Mouse (Mus musculus): Measurements from ENCODE around the gene Man1b1.

Man1b1 gene

DNA sequence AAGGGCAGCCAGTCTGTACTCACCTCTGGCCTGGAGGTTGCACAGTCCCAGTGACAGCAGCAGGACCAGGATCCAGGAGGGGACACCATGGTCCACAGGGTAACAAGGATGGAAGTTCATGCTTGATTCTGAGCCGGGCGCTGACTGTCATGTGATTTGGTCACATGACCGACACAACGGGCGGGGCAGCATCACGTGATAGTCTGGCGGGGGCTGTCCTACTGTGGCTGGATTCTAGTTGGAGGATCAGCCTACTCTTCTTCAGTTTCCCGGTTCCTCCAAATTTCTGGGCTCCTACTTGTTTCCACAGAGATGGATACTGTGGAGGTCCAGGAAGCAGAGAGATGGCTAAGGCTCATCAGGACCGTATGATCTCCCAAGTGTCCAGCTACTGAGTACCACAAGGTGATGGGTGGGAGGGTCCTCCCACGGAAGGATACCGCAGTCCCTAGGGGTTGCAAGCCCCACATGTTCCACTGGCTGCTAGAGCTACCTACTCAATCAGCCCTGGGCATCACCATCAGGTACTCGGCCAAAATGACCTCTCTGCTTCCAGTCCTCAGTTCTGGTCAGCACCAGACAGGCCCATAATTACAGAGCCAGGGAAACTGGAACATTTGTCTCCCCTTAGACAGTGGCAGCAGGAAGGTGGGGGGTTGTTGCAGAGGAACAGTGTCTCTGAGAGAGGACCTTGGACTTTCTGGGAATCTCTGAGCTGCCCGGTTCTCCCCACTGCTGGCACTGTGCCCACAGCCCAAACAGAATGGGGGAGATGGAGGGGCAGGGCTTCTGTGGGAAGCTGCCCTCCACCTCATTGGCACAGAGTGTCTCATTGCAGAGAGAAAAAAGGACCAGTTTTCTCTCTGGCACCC is 24.3 kb downstream of the Man1b1 start, which contains the start of gene Dpp7:
Gene Dpp7 (minus strand): TSS at position 152 of the 872 bp plus-strand sequence.
- intact Hi-C loops (cut with DNase I): no loop called here

DNA sequence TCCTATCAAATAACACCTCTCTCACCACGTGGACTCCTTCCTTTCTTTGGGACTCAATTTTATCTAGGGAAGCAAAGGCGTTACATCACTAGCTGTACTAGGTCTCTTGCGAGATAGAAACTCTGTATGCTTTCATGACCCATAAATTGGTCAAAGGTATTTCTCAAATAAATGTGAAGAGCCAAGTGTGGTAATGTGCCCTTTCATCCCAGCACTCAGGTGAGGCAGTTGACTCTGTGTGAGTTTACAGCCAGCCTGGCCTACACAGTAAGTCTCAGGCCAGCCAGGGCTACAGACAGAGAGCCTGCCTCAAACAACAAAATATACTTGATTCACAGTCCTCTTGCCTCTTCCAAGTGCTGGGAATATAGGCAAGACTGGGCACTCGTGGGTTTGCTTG is 27.7 kb downstream of the Man1b1 start:
- intact Hi-C loops (cut with DNase I): no loop called here

DNA sequence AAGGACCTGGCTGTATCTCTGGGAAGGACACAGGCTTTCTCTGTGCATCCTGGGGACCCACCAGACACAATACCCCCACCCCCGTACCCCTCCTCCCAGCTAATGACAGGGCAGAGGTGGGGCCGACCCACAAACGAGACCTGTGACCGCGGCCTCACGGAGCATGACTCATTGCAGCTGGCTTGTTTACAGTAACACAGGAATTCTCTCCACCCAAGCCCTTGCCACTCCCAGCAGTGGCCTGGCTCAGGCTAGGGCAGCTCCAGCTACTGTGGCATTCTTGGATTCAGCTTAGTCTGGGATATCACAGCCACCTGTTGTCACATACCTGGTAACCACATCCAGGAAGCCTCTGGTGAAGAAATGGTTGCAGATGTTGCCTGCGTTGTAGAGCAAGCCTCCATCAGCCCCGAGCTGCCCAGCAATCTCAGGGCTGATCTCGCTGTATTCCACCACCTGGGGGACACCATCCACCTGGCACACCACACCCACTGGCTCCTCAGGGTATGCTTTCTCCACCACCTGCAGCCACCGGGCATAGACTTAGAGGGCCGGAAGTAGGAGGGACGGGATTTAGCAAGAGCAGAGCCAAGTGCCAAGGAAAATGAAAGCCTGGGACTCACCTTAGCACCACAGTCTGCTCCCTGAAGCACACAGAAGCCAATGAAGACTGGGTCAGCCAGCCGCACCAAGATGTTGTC is 31.5 kb downstream of the Man1b1 start:
- intact Hi-C loops (cut with DNase I): no loop called here

DNA sequence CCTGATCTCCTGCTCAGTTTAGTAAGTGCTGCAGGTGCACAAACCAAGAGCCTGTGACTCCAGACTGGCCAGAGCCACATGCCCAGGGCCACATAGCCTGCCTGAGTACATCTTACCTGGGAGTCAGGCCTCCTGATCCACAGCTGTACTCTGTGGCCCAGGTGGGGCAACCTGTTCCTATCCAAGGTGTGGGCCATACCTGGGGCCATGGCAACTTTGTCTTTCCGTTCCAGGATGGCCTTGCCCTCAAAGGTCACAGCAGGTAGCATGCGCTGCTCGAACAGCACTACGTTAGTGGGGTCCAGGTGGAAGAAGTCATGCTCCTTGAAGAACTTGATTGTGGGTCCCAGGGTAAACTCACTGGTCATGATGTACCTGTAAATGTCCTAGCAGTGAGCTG is 32.2 kb downstream of the Man1b1 start:
- intact Hi-C loops (cut with DNase I): no loop called here

DNA sequence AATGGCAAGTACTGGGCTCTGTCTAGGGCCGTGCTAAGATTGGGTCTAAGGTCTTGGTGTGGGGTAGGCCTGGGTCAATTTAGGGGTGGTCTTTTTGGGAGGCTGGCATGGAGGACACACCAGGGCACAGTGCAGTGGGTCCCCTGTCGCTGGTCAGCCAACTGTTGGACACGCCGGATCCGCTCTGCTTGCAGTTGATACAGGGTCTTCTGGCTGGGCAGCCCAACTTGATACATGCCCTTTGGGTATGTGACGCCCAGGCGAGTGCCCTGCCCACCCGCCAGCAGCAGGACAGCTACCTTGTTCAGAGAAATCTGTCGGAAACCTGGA is 32.6 kb downstream of the Man1b1 start:
- intact Hi-C loops (cut with DNase I): no loop called here

DNA sequence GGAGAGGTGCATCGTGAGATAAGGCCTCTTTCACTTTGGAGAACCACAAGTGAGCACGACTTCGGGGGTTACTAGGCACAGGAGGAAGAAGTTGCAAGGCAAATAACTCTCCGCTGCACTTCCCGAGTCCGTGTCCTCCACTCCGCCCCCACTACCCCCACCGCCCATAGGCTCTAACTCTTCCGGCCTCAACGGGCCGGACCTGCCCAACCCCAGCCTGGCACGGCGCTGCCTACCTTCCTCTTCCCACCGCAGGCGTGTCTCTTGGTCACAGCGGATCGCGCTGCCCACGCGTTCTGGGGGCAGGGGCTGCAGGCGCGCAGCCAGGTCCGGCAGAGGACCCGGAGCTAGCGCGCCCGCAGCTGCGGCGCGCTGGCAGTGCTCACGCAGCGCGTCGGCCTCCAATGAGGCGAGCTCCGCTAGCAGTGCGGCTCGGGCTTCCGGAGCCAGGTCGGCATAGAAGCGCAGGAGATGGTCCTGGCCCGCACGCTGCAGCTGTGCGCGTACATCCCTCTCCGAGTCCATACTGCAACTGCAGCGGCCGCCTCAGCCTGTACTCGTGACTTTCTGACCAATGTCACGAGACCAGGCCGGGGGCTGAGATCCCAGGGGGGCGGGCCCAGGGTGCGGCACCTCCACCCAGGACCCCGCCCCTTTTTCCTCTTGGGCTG is 33.1 kb downstream of the Man1b1 start, which contains the start of gene Uap1l1:
Gene Uap1l1 (minus strand): TSS at position 592 of the 671 bp plus-strand sequence.
- intact Hi-C loops (cut with DNase I): no loop called here

DNA sequence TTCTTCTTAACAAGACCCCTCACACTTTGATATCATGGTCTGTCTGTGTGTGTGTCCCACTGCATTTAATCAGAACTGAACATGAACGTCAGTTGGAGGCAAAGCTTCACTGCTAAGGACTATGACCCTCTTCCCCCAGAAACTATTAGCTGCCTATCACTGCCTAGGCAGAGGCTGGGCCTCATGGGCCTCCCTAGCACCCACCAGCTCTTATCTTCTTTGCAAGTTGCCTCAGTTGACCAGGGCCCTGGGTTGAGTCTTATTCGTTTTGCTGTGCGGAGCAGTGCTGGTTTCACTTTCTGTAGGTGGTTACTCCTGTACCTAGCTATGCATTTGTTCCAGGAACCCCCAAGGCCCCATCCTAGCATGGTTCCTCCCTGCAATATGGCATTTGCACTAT is 37.9 kb downstream of the Man1b1 start:
- intact Hi-C loops (cut with DNase I): no loop called here

DNA sequence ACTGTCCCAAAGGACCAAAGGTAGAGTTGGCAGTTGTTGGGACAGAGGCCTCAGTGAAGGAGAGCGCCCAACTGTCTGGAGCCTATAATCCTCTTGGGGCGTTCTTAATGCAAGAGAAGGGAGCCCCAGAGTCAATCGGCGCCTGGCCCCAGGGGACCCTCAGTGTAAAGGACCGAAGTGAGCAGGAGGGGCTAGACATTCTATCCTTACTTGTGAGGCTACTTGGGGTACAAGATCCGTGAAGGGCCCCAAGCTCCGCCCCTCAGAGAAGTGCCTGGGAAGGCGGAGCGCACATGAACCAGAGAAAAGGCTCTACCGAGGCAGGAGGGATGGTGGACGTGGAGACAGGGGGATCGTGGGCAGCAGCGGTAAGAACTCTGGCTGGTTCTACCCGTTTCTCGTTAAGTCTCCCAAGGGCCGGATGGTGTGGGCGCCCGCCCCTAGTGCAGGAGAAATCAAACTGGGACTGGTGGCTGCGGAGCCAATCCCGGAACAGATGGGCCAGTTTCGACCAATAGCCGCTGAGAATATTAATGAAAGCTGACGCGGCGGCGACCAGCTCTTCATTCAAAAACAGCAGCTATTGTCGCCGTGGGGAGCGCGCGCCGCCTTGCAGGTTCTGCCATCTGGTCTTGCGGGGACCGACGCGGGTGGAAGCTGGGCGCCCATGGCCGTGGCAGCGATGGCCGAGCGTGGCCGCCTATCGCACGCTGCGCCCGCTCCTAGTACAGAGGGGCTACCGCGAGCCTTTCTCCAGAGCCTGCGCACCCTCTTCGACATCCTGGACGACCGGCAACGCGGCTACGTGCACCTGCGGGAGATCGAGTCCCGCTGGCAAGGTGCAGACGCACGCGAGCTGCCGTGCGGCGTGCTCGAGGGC is 39.9 kb downstream of the Man1b1 start, which contains the start of gene Sapcd2:
Gene Sapcd2 (plus strand): TSS at position 558 of the 880 bp plus-strand sequence.
- intact Hi-C loops (cut with DNase I): no loop called here

DNA sequence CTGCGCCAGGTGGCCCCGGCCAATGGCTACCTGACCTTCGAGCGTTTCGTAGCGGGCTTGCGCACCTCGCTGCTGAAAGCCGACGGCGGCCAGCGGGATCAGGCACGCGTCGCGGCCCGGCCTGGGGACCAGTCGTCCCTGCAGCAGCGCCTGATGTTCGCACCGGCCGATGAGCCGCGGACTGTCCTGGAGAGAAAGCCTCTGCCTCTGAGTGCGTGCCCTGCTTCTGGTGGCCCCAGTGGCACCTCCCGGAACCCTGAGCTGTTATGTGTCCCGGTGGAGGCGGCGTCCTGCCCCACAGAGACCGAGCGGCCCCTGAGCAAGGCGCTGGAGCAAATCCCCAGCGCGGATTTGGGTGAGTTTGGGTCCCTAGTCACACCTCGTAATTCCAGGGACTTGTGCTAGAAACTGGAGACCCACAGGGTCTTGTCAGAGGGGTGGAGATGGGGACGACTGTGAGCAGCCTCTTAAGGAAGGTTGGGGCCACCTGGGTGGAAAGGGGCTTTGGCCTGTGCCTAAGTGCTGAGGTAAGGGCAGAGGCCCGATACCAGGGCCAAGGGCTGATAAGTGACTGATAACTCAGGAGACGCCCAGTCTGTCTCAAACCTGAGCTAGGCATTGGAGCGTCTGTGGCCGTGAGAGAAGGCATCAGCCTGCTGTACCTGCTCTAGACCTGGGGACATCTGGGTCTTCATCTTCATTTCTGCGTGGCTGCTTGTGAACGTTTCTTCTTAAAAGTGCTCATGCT is 40.7 kb downstream of the Man1b1 start:
- intact Hi-C loops (cut with DNase I): no loop called here

DNA sequence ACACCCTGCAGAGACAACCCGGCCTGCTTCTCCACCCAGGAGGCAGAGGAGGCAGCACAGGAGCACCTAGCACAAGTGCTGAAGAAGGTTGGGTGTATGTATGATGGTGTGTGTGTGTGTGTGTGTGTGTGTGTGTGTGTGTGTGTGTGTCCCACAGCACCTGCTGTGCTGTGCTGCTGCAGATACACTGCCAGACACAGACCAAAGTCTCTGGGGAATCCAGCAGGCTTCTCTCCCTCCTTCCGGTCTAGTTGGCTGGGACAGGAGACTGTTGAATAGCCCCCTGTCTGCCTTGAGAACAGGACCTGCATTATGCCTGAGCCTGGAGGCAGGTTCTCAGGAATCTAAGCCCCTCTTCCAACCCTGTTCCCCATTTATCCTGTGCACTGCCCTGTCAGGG is 41.3 kb downstream of the Man1b1 start:
- intact Hi-C loops (cut with DNase I): no loop called here

DNA sequence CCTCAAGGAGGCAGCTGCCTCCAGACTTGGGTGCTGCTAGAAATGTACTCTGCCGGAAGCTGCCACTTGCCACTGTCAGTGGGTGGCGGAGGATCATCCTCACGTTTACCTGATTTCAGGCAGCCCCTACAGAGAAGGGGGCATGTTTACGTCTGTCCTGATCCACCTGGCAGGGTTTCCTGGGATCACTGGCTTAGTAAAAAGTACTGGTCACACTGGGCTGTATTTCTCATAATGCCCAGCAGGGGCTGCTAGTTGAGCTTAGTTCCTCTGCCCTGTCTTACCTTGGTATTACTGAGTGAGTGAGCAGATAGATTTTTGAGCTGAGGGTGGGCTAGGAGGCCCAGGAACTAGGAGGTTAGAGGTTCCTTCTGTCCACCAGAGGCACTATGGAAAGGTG is 44.5 kb downstream of the Man1b1 start:
- intact Hi-C loops (cut with DNase I): no loop called here

DNA sequence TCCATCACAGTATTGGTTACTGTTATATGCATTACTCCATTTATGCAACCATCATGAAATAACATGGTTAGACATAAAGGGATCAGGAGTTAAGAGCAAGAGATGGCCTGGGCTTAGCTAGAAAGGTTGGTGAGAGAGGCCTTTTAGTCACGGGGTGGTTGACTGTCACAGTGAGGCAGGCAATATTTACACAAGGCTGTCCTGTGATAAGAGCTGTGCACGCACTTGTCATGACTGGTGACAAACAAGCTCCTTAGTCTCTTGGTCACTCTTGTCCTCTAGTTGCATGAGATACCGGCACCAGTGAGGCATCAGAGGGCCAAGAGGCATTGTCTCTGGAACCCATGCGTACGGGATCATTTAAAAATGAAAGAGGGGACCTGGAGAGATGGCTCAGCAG is 52.4 kb downstream of the Man1b1 start:
- intact Hi-C loops (cut with DNase I): no loop called here

DNA sequence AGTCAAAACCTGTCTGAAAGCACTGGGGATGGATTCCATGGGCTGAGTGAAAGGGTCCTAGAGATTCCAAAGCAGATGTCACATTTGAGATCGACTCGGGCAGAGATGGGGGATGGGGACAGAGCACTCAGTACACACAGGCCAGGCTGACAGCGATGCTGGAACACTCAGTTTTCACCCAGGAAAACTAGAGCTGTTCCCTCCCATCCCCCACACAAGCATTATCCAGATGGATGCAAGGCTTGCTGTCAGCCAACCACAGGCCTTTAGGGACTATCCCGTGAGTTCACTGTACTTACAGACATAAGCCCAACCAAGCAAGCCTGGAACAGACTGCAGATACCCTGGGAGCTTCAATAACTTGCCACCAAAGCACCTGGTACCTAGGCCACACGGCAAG is 59.1 kb downstream of the Man1b1 start:
- intact Hi-C loops (cut with DNase I): no loop called here

DNA sequence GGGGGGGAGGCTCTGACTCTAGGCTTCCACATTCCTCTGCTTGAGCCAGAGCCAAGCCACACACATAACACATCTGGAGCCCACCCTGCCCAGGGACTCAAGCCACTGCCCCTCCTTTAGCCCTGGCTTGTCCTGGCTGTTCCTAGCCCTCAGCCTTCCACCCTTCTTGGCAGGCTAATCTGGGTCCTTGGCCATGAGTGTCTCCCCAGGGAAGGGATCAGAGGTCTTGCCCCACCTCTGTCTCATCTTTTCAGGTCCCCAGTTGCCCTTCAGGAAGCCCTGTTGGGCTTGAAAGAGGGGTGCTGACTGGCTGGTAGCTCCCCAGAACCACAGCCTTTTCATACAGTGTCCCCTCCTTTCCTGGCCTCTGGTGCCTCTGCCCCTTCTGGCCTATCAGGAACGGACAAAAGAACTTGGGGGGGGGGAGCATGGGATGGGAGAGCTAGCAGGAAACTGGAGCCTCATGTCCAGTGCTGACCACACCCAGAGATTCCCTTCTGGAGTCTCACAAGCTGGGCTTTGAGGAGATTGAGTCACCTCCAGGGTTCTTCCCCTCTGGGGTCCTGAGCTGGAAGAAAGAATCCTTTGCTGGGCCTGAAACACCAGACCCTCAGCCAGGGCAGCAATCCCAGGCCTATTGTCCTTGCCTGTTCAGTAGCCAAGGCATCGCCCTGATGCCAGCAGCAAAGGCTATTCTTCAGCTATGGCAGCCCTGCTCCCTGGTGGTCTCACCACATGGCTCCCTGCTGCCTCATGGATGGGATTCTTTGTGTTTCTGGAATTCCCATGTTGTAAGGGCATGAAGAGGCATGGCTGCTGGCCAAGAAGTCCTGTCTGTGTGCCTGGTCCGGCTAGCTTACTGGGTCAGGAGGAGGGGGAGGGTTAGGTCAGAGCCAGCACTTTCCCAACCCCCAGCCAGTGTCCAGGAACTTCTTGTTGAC is 62.4 kb downstream of the Man1b1 start:
- intact Hi-C loops (cut with DNase I): no loop called here

DNA sequence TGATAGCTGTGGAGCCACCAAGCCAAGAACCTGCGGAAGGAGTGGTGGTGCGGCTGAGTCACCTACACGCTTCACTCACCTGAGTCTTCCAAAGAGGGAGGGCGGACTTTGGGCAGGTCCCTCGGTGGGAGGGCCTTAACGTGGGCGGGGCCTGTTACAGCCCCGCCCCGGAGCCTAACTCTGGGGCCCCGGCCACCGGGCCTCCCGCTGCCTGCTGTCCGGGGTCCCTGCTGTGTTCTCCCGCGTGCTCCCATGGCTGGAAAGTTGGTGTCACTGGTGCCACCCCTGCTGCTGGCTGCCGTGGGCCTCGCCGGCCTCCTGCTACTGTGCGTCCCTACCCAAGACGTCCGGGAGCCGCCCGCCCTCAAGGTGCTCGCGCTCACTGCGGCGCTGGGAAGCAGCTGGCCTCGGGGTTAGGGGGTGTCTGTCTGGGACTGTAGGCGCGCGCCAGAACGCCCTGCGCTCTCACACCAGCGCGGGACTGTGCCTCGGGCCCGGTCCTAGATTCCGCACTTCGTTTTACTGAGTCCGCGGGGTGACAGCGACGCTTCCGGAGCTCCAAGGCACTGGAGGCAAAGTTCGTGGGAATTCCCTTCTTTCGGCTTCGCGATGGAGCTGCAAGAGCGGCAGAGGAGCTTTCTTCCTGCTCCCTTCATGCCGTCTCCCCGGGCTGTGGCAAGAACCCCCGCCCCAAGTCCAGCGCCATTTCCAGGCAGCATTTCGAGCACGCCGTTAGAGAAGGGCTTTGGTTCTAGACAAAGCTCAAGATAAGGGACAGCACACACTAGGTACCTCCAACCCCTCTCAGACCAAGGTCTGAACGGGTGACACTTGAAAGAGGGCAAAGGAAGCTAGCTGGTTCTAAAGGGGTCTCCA is 63.8 kb downstream of the Man1b1 start, which contains the start of gene Entpd2:
Gene Entpd2 (plus strand): TSS at position 154 of the 876 bp plus-strand sequence.
- intact Hi-C loops (cut with DNase I): no loop called here

DNA sequence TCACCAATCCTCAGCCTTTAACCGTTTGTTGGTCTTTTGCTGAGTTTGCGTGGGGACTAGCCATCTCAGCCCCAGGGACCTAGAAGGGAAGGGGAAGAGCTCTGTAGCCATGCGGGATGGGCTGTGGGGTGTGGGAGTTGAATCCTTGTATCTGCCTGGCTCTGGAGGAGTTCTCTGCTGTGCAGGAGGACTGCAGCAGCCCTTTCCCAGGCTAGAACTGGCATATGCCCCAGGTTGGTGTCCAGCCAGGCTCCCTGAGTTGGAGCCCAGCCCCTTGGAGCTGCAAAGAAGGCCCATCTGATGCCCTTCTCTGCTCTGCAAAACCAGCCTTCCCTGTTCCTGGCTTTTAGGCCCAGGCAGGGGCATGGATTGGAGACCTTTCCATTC is 64.5 kb downstream of the Man1b1 start:
- intact Hi-C loops (cut with DNase I): no loop called here

DNA sequence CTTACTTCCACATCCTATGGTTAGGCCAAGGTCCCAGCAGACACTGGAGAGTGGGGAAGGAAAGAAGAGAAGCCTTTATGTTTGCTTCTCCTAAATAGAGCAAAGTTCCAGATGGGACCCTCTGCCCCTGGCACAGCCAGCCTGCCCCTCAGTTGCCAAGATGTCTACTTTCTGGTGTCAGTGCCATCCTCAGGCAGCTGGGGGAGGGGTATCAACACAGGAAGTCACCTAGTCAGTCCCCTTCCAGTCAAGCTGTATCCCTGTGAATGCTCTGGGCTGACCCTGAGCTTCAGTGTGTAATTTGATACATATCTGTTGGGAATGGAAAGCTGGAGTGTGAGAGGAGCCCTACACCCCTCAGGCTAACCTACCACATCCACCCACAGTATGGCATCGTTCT is 64.9 kb downstream of the Man1b1 start:
- intact Hi-C loops (cut with DNase I): no loop called here

DNA sequence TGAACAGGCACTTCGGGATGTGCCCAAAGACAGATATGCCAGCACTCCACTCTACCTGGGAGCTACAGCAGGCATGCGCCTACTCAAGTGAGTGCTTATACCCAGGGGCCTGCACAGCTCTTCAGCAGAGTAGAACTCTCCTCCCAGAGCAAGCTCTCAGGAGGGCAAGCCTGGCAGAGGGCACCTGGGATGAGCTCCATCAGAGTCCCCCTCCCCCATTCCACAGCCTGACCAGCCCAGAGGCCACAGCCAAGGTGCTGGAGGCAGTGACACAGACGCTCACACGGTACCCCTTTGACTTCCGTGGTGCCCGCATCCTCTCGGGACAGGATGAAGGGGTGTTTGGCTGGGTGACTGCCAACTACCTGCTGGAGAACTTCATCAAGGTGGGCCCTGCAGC is 65.9 kb downstream of the Man1b1 start:
- intact Hi-C loops (cut with DNase I): no loop called here

Measured in adrenal gland (tissue).